In the genomic region with DNA sequence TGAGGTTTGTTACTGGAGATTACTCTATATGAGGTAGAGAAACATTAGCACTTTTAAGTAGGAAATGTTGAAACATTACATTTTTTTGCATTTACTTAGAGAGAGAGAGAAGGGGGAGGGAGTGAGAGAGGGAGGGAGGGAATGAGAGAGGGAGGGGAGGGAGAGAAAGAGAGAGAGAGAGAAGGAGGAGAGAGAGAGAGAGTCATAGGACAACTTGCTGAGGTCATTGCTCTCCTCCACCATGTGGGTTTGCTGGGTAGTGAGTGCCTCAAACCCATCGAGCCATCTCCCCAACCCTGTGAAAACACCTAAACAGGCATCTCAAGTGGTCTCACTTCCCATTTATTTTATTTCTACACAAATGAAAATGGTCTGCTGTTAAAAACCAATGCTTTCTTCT, we compare ENCODE assay signal across 42 mouse cellular contexts. TPM values are rescaled to one million over a fixed set of nuclear protein-coding genes. Genes with fewer than 3 reads are reported as not detected.
"Had no signal": no experiment of that assay in that cellular context is flagged by ENCODE, and none has a peak within 500 bp of the region (broad histone marks: within the 10 kb centered on the region; RNA-seq: fewer than 3 reads in every experiment).

No protein-coding gene starts in this region.

- H3K4me2 ChIP-seq: heart, embryonic 11.5 days; heart, embryonic 12.5 days; heart, embryonic 13.5 days; heart, embryonic 15.5 days; hindbrain, embryonic 12.5 days; hindbrain, embryonic 13.5 days; hindbrain, embryonic 14.5 days; hindbrain, embryonic 15.5 days; intestine, embryonic 15.5 days; kidney, embryonic 15.5 days had no signal

- H3K4me1 ChIP-seq: heart, embryonic 10.5 days; heart, embryonic 15.5 days; hindbrain, embryonic 10.5 days; hindbrain, embryonic 12.5 days; hindbrain, embryonic 13.5 days; hindbrain, embryonic 15.5 days; intestine, embryonic 15.5 days; kidney, embryonic 15.5 days had no signal

- H3K27me3 ChIP-seq: heart, embryonic 12.5 days; heart, embryonic 13.5 days; heart, embryonic 15.5 days; hindbrain, embryonic 12.5 days; hindbrain, embryonic 13.5 days; hindbrain, embryonic 15.5 days; intestine, embryonic 15.5 days; kidney, embryonic 15.5 days had no signal

- H3K27ac ChIP-seq: heart, embryonic 10.5 days; heart, embryonic 13.5 days; heart, embryonic 15.5 days; hindbrain, embryonic 10.5 days; hindbrain, embryonic 12.5 days; hindbrain, embryonic 13.5 days; hindbrain, embryonic 14.5 days; hindbrain, embryonic 15.5 days; hindbrain, postnatal 0 days; intestine, embryonic 15.5 days; kidney, embryonic 15.5 days; kidney, postnatal 0 days; layer of hippocampus, adult 2 months had no signal

- H3K9me3 ChIP-seq: heart, embryonic 10.5 days; heart, embryonic 12.5 days; heart, embryonic 13.5 days; heart, embryonic 15.5 days; hindbrain, embryonic 10.5 days; hindbrain, embryonic 12.5 days; hindbrain, embryonic 13.5 days; hindbrain, embryonic 15.5 days; intestine, embryonic 15.5 days; kidney, embryonic 15.5 days had no signal

- DNase-seq: heart, postnatal 10 days; heart, postnatal 14 days; heart, postnatal 36 days; heart, postnatal 4 days; kidney, adult 11 months; kidney, adult 18-20 months; kidney, adult 2 months; kidney, adult 8-10 months; kidney, adult 9 months; kidney, postnatal 10 days; kidney, postnatal 14 days; kidney, postnatal 25 days; kidney, postnatal 36 days; kidney, postnatal 4 days; layer of hippocampus, adult 9-11 months; layer of hippocampus, postnatal 36 days had no signal

- H3K4me3 ChIP-seq: heart, embryonic 10.5 days; heart, embryonic 12.5 days; heart, embryonic 13.5 days; heart, embryonic 15.5 days; hindbrain, embryonic 10.5 days; hindbrain, embryonic 12.5 days; hindbrain, embryonic 13.5 days; hindbrain, embryonic 15.5 days; intestine, embryonic 15.5 days; kidney, embryonic 15.5 days; layer of hippocampus, adult 2 months had no signal

- H3K36me3 ChIP-seq: heart, embryonic 10.5 days; heart, embryonic 12.5 days; heart, embryonic 13.5 days; heart, embryonic 15.5 days; hindbrain, embryonic 10.5 days; hindbrain, embryonic 12.5 days; hindbrain, embryonic 13.5 days; hindbrain, embryonic 15.5 days; intestine, embryonic 15.5 days; kidney, embryonic 15.5 days had no signal

- H3K9ac ChIP-seq: heart, embryonic 12.5 days; heart, embryonic 13.5 days; heart, embryonic 15.5 days; hindbrain, embryonic 12.5 days; hindbrain, embryonic 13.5 days; hindbrain, embryonic 14.5 days; hindbrain, embryonic 15.5 days; intestine, embryonic 15.5 days; kidney, embryonic 15.5 days had no signal

RNA-seq across cellular contexts. Expression of a gene that starts 18.6 kb away (rescaled TPM):
- total RNA-seq: heart, postnatal 10 days; heart, postnatal 14 days; heart, postnatal 25 days; heart, postnatal 36 days; hindbrain, postnatal 0 days; layer of hippocampus, adult 18-20 months; layer of hippocampus, adult 2 months; layer of hippocampus, adult 8-10 months; layer of hippocampus, postnatal 10 days; layer of hippocampus, postnatal 14 days; layer of hippocampus, postnatal 25 days; layer of hippocampus, postnatal 36 days had no signal
- polyA plus RNA-seq: heart, embryonic 10.5 days; hindbrain, embryonic 10.5 days; hindbrain, embryonic 11.5 days; hindbrain, embryonic 12.5 days; hindbrain, embryonic 13.5 days; hindbrain, embryonic 15.5 days; hindbrain, embryonic 16.5 days; hindbrain, postnatal 0 days; intestine, embryonic 14.5 days; kidney, adult 2 months; kidney, embryonic 14.5 days; kidney, postnatal 0 days; large intestine, adult 2 months had no signal
